Mouse (Mus musculus): Measurements from ENCODE around the gene Zfp64.
A peak's percentile ranks its signal among the peaks of the same experiment; 100 is the strongest.

Gene Zfp64

GRCm38 (mm10) chr2:168954835-168955716, at the start of gene Zfp64:
TSS of gene Zfp64 (minus strand) at chr2:168955587.
- peak; percentile 83 for DNase-seq (ENCODE audit: low read depth, low spot score)

DNA sequence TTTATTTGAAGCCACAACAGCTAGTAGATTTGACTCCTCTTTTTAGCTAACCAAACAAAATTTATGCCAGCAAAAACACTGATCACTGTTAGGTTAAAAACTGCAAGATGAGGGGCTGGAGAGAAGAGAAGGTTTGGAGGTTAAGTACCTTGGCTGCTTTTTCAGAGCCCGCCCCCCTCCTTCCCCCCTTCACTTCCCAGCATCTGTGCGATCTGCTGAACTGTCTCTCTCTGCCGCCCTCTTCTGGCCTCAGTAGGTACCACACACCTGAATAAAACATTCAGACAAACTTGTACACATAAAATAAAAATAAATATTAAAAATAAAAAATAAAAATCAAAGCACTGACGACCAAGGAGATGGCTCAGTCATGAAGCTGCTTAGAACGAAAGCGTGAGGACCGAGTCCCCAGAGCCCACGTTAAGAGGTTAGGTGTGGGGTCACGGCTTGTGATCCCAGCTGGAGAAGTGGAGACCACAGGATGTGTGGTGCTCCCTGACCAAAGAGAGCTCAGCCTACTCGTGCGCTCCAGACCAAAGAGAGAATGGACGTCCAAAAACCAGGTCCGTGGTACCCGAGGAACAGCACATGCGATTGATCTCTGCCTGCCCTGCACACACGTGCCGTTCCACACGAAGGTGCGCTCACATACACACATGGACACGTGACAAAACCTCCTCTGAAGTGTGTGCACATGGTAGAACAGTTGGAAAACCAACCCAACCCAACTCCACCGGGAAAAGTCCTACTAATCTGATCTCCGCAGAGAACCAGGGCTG, 37.4 kb upstream of the Zfp64 start:
- peak; percentile 61 for DNase-seq (ENCODE audit: low read depth, low spot score)

DNA sequence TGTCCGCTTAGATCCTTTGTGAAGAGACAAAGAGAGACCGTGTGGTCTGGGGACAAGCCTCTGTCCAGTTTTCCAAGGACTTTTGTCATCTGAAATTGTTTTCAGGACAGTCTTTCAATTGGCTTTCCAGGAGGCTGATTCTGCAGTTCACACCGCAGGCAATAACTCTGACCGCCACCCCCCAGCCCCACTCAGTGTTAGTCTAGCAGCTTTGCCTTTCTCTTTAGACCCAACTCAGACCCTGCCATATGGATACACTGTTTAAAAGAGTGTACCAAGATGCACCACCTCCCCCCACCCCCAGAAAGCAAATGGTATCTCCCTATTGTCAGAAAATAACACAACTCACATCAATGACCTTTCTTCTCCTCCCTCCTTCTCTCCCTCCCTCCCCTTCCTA, 35.6 kb upstream of the Zfp64 start:
- DNase-seq (ENCODE audit: low read depth, low spot score), result no peak

- no peak for DNase-seq (ENCODE audit: low read depth, low spot score)
Observed at GRCm38 (mm10) chr2:168990061-168990753, 34.8 kb upstream of the Zfp64 start.

GRCm38 (mm10) chr2:168988056-168988455, 32.7 kb upstream of the Zfp64 start:
- DNase-seq (ENCODE audit: low read depth, low spot score), result no peak

DNA sequence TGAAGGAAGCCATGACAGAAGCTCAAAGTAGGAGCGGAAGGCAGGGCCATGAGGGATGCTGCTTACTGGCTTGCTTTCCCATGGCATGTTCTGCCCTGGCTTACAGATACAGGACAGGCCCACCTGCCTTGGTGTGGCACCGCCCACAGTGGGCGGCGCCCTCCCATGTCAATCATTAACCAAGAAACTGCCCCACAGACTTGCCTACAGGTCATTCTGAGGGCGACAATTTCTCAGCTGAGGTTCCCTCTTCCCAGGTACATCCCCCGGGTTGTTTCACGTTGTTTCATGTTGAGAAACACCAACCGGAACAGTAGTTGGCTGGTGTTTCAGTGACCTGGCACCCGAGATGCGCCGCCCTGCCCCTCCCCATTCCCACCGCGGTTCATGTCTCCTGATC, 32.0 kb upstream of the Zfp64 start:
- no peak for DNase-seq (ENCODE audit: low read depth, low spot score)

- no peak for DNase-seq (ENCODE audit: low read depth, low spot score)
Observed at GRCm38 (mm10) chr2:168981951-168982350, 26.6 kb upstream of the Zfp64 start.

GRCm38 (mm10) chr2:168981448-168981847, 26.1 kb upstream of the Zfp64 start:
- no peak for DNase-seq (ENCODE audit: low read depth, low spot score)

GRCm38 (mm10) chr2:168980859-168981258, 25.5 kb upstream of the Zfp64 start:
- peak; percentile 54 for DNase-seq (ENCODE audit: low read depth, low spot score)

GRCm38 (mm10) chr2:168979742-168980141, 24.4 kb upstream of the Zfp64 start:
- peak; percentile 40 for DNase-seq (ENCODE audit: low read depth, low spot score)

DNA sequence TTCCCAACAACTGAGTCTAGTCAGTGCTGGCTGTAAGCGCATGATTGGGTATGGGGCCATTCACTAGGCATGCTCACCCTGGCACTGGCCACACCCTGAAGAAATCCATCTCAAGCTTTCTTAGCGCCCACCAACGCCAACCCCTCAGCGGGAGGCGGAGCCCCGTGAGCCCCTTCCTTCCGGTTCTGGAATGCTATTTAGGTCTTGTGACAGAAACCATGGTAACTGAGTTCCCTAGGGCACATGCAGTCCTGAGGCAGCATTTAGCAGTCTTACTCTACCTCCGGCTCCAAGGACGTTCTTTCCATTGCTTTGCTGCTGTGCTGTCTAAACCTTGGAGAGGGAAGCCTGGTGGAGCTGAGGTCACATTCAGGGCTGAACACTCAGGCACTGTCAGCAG, 22.6 kb upstream of the Zfp64 start:
- DNase-seq (ENCODE audit: low read depth, low spot score), result peak; percentile 43

GRCm38 (mm10) chr2:168970131-168970530, 14.7 kb upstream of the Zfp64 start:
- no peak for DNase-seq (ENCODE audit: low read depth, low spot score)

- DNase-seq (ENCODE audit: low read depth, low spot score), result no peak
Observed at GRCm38 (mm10) chr2:168968136-168968925, 12.9 kb upstream of the Zfp64 start.

GRCm38 (mm10) chr2:168966525-168966924, 11.1 kb upstream of the Zfp64 start:
- DNase-seq (ENCODE audit: low read depth, low spot score), result no peak

DNA sequence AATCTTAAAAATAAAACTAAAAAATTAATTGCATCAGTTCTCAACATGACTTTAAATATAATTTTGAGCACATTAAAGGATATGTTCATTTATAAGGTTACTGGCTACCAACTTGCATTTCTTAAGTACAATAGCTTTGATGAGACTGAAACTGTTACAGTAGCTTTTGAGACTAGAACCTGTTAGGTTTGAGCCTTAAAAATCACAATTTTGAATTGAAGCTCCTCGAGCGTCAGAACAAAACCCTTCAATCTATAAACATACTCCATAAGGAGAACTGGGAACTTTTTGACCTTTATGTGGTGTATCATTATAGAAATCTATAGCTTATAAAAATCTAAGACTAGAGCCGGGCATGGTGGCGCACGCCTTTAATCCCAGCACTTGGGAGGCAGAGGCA, 9.5 kb upstream of the Zfp64 start:
- DNase-seq (ENCODE audit: low read depth, low spot score), result no peak

DNA sequence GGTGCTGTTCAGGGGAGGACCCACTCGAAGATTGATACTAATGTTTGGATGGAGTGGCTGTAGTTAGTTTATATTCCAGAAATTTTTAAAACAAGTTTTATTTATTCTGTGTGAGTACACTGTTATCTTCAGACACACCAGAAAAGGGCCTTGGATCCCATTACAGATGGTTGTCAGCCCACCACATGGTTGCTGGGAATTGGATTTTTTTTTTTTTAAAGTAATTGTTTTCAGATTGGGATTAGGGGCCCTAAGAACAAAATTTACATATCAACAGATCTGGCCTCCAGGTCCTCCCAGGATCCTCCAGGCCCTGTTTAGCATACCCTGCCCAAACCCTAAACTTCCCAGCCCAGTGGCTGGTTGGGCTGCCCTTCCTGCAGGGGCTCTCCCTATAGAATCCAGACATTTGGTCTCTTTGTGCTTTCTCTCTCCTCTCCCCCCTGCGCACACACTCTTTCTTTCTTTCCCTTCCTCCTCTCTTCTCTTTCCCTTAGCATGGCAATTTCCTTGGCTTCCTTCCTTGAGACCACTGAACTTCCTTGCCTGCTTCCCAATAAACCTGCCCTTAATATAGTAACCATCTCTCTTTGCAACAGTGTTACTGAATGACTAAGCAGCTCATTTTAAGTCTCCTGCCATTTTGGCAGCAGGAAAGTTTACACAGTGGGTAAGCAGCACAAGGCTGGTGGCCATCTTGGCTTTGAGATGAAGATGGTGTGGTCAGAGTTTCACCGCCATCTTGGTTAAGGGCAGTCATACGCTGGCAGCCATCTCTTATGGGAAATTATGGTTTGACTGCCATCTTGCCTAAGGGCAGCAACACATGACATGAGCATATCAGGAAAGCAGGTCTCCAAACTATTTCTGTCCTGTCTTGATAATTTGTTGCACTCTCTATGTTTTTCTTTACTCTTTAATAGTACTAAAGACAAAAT, 6.6 kb upstream of the Zfp64 start:
- DNase-seq (ENCODE audit: low read depth, low spot score), result no peak

- DNase-seq (ENCODE audit: low read depth, low spot score), result no peak
Observed at GRCm38 (mm10) chr2:168960814-168961213, 5.4 kb upstream of the Zfp64 start.

GRCm38 (mm10) chr2:168959339-168959885, 4.0 kb upstream of the Zfp64 start:
- no peak for DNase-seq (ENCODE audit: low read depth, low spot score)

GRCm38 (mm10) chr2:168955850-168956346, 511 bp upstream of the Zfp64 start:
- peak; percentile 14 for DNase-seq (ENCODE audit: low read depth, low spot score)

GRCm38 (mm10) chr2:168954376-168954775, 1.0 kb downstream of the Zfp64 start:
- peak; percentile 16 for DNase-seq (ENCODE audit: low read depth, low spot score)

All from mesoderm, embryonic 11.5 days (tissue).